Mouse (Mus musculus) intestine, postnatal 0 days (tissue): ENCODE results near the gene Gpx1. TPM values are rescaled to one million over a fixed set of nuclear protein-coding genes. Genes with fewer than 3 reads are reported as not detected.

ENCODE experiments used
- ATAC-seq: fragments of 200-750 bp; cut with Nextera tagmentation; 2 replicates; pipeline ENCODE4 v1.8.0; 2017; ENCODE audit warnings: mild to moderate bottlenecking, moderate TSS enrichment, moderate library complexity
- H3K27ac ChIP-seq: fragments of 300-500 bp; sonication (generic); 2 replicates; pipeline ENCODE4 v1.5.1; 2014; ENCODE audit warnings: mild to moderate bottlenecking, low read depth, low read length, moderate library complexity
- H3K27me3 ChIP-seq: fragments of 300-500 bp; sonication (generic); replicated peaks from 2 replicates; pipeline ENCODE4 v1.6.1; 2014; ENCODE audit warnings: low read length, mixed read lengths; ENCODE audit not compliant: control insufficient read depth, insufficient read depth
- H3K36me3 ChIP-seq: fragments of 300-500 bp; sonication (generic); 2 replicates; pipeline ENCODE4 v1.6.1; 2014; ENCODE audit warnings: mild to moderate bottlenecking, moderate library complexity; ENCODE audit not compliant: control insufficient read depth, insufficient read depth
- H3K4me1 ChIP-seq: fragments of 300-500 bp; sonication (generic); replicated peaks from 2 replicates; pipeline ENCODE4 v1.6.1; 2014; ENCODE audit warnings: antibody characterized with exemption, low read length, mixed read lengths; ENCODE audit not compliant: control insufficient read depth, insufficient read depth
- H3K4me2 ChIP-seq: fragments of 300-500 bp; sonication (generic); replicated peaks from 2 replicates; pipeline ENCODE4 v1.6.1; 2014; ENCODE audit warnings: low read depth, mild to moderate bottlenecking, moderate library complexity
- H3K4me3 ChIP-seq: fragments of 300-500 bp; sonication (generic); 2 replicates; pipeline ENCODE4 v1.5.1; 2014; ENCODE audit warnings: low read depth, low read length
- H3K9ac ChIP-seq: fragments of 300-500 bp; sonication (generic); 2 replicates; pipeline ENCODE4 v1.6.1; 2014; ENCODE audit warnings: mild to moderate bottlenecking, low read depth, low read length
- H3K9me3 ChIP-seq: fragments of 300-500 bp; sonication (generic); 2 replicates; pipeline ENCODE4 v1.6.1; 2016; ENCODE audit warnings: mixed run types; ENCODE audit not compliant: control insufficient read depth
- CTCF ChIP-seq: sonication (generic); IDR thresholded peaks from 2 replicates; pipeline ENCODE4 v1.5.1; 2016; ENCODE audit warnings: low read depth, mild to moderate bottlenecking, control low read depth, antibody characterized with exemption, moderate library complexity
- WGBS: fragments of 180-500 bp; shearing (Covaris S2); extraction: QIAGEN DNeasy Blood & Tissue Kit; methylation state at CpG from one replicate; pipeline ENCODE4 v1.1.7; 2014; 5-methylcytosine and 5-hydroxymethylcytosine counted together
- polyA plus RNA-seq: library from polyadenylated mRNA; unstranded; fragments of >200 nt; fragmentation: Nextera tagmentation; extraction: Ambion mirVana; gene quantifications from 2 replicates; pipeline ENCODE4 v1.2.1, GENCODE M21; 2015

The Gpx1 gene
- polyA plus RNA-seq, 1 experiment from 2014 or later = 997 TPM

- peak overlapping the region; percentile 63 for H3K9ac ChIP-seq
- H3K9me3 ChIP-seq = no peaks in the 10 kb centered on the region
- H3K4me3 ChIP-seq = peak overlapping the region; percentile 68
- H3K36me3 ChIP-seq = peaks cover 26% of the 10 kb centered on the region
- H3K27me3 ChIP-seq = no peaks in the 10 kb centered on the region
- no peak for ATAC-seq
- peak overlapping the region; percentile 90 for H3K27ac ChIP-seq
- TF ChIP-seq CTCF = no peak
- peak overlapping the region; percentile 79 for H3K4me2 ChIP-seq
- no peaks in the 10 kb centered on the region for H3K4me1 ChIP-seq
- WGBS = 2% methylated on average over 14 of the region's 14 CpGs
Observed at GRCm38 (mm10) chr9:108348290-108348680, 9.6 kb downstream of the Gpx1 start.

GRCm38 (mm10) chr9:108349727-108350126 lies 11.0 kb downstream of the Gpx1 start:
- no peak for ATAC-seq
- TF ChIP-seq CTCF = no peak
- H3K9ac ChIP-seq = no peak overlapping the region
- H3K27me3 ChIP-seq = no peaks in the 10 kb centered on the region
- no peak overlapping the region for H3K4me3 ChIP-seq
- H3K4me2 ChIP-seq = no peak overlapping the region
- H3K27ac ChIP-seq = no peak overlapping the region
- 90% methylated on average over 3 of the region's 4 CpGs for WGBS
- H3K36me3 ChIP-seq = peaks cover 41% of the 10 kb centered on the region
- no peaks in the 10 kb centered on the region for H3K9me3 ChIP-seq
- no peaks in the 10 kb centered on the region for H3K4me1 ChIP-seq

- no peak overlapping the region for H3K4me3 ChIP-seq
Observed at GRCm38 (mm10) chr9:108378234-108378633, 39.5 kb downstream of the Gpx1 start.

GRCm38 (mm10) chr9:108378736-108379135 lies 40.0 kb downstream of the Gpx1 start:
- H3K4me1 ChIP-seq = no peaks in the 10 kb centered on the region
- no peak overlapping the region for H3K9ac ChIP-seq
- TF ChIP-seq CTCF = no peak
- H3K27me3 ChIP-seq = no peaks in the 10 kb centered on the region
- peaks cover 73% of the 10 kb centered on the region for H3K36me3 ChIP-seq
- 37% methylated on average over 5 of the region's 5 CpGs for WGBS
- no peaks in the 10 kb centered on the region for H3K9me3 ChIP-seq
- peak overlapping the region; percentile 87 for H3K27ac ChIP-seq
- H3K4me3 ChIP-seq = no peak overlapping the region
- no peak overlapping the region; the same call in 1 of the 2 replicates for H3K4me2 ChIP-seq
- peak; percentile 80 for ATAC-seq

More at GRCm38 (mm10) chr9:108378234-108378633, 39.5 kb downstream of the Gpx1 start:
- peak; percentile 70 for ATAC-seq
- H3K4me1 ChIP-seq = no peaks in the 10 kb centered on the region
- no peak for TF ChIP-seq CTCF
- H3K9me3 ChIP-seq = no peaks in the 10 kb centered on the region
- 45% methylated on average over 9 of the region's 9 CpGs for WGBS
- H3K9ac ChIP-seq = no peak overlapping the region
- H3K27ac ChIP-seq = peak overlapping the region; percentile 87
- no peaks in the 10 kb centered on the region for H3K27me3 ChIP-seq
- H3K4me2 ChIP-seq = no peak overlapping the region; the same call in 1 of the 2 replicates
- peaks cover 73% of the 10 kb centered on the region for H3K36me3 ChIP-seq

GRCm38 (mm10) chr9:108379294-108379693 lies 40.6 kb downstream of the Gpx1 start:
- H3K27ac ChIP-seq = peak overlapping the region; percentile 78
- 64% methylated on average over 4 of the region's 4 CpGs for WGBS
- H3K27me3 ChIP-seq = no peaks in the 10 kb centered on the region
- H3K4me1 ChIP-seq = no peaks in the 10 kb centered on the region
- no peak overlapping the region for H3K4me2 ChIP-seq
- TF ChIP-seq CTCF = no peak
- H3K9ac ChIP-seq = no peak overlapping the region
- no peaks in the 10 kb centered on the region for H3K9me3 ChIP-seq
- no peak overlapping the region for H3K4me3 ChIP-seq
- H3K36me3 ChIP-seq = peaks cover 73% of the 10 kb centered on the region
- peak; percentile 82 for ATAC-seq

GRCm38 (mm10) chr9:108381382-108381781 lies 42.7 kb downstream of the Gpx1 start:
- no peaks in the 10 kb centered on the region for H3K9me3 ChIP-seq
- no peak overlapping the region for H3K9ac ChIP-seq
- 95% methylated on average over 9 of the region's 9 CpGs for WGBS
- H3K27me3 ChIP-seq = no peaks in the 10 kb centered on the region
- no peak overlapping the region for H3K4me2 ChIP-seq
- no peak for TF ChIP-seq CTCF
- H3K4me3 ChIP-seq = no peak overlapping the region
- H3K36me3 ChIP-seq = peaks cover 72% of the 10 kb centered on the region
- no peaks in the 10 kb centered on the region for H3K4me1 ChIP-seq
- no peak for ATAC-seq
- no peak overlapping the region for H3K27ac ChIP-seq

GRCm38 (mm10) chr9:108385006-108385405 lies 46.3 kb downstream of the Gpx1 start:
- peaks cover 83% of the 10 kb centered on the region for H3K36me3 ChIP-seq
- WGBS = 45% methylated on average over 7 of the region's 7 CpGs
- H3K4me1 ChIP-seq = no peaks in the 10 kb centered on the region
- no peaks in the 10 kb centered on the region for H3K9me3 ChIP-seq
- peak overlapping the region; percentile 46 for H3K27ac ChIP-seq
- no peaks in the 10 kb centered on the region for H3K27me3 ChIP-seq
- peak; percentile 7; the same call in 1 of the 2 replicates for ATAC-seq
- no peak overlapping the region for H3K9ac ChIP-seq
- H3K4me3 ChIP-seq = no peak overlapping the region
- TF ChIP-seq CTCF = no peak
- no peak overlapping the region for H3K4me2 ChIP-seq
